ENCODE assay signal across 11 mouse cellular contexts in the genomic region with DNA sequence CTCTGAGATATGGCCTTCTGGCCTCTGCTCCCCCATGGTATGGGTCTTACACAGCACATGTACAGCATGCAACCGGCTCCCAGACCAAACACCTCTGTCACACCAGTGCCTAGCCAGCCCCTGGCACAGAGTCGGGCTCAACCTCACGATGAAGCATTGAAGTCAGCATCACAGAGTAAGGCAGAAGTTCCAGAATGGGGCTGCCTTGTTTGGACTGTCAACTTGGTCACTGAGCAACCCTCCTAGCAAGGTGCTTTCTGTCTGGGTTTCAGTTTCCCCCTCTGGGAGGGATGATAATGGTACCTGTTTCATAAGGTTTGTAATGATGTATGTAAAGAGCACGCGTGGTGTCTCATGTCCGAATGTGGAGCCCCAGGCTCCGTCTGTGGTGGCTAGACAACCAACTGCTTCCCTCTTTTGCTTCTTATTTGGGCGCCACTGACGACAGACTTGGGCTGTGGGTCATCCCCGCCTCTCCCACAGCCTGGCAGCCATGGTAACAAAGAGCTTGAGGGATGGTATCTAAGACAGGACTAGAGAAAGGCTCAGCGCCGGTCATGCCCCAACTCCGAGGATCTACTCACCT. TPM values are rescaled to one million over a fixed set of nuclear protein-coding genes. Genes with fewer than 3 reads are reported as not detected.
A peak's percentile ranks its signal among the peaks of the same experiment; 100 is the strongest.
DNase-seq lines count a peak whose midpoint lies in the region; ATAC-seq and TF ChIP-seq lines count a peak whose summit lies in the region.
"Had no signal": no experiment of that assay in that cellular context is flagged by ENCODE, and none has a peak within 500 bp of the region (broad histone marks: within the 10 kb centered on the region; RNA-seq: fewer than 3 reads in every experiment).

No protein-coding gene starts in this region.

- no peak for TF ChIP-seq POLR2A in CH12.LX (IDR thresholded peaks at IDR 0.05; ENCODE audit: low read depth, low read length)
- no peak for TF ChIP-seq POLR2A in thymus, adult 2 months (IDR thresholded peaks at IDR 0.05; ENCODE audit: control insufficient read depth, extremely low read depth, insufficient read depth, low read length, poor library complexity)

- TF ChIP-seq CTCF in CH12.LX (conservative IDR thresholded peaks at IDR 0.05 in 1 of 2, IDR thresholded peaks at IDR 0.05 in 1 of 2; ENCODE audit: low read depth in 2 of 2, low read length in 2 of 2) = no peak
- TF ChIP-seq CTCF in midbrain, postnatal 0 days (IDR thresholded peaks at IDR 0.05) = no peak
- TF ChIP-seq CTCF in thymus, adult 2 months (IDR thresholded peaks at IDR 0.05; ENCODE audit: borderline replicate concordance, control insufficient read depth, extremely low read depth, insufficient read depth, low read length, poor library complexity) = no peak

- H3K4me3 ChIP-seq in CH12.LX (replicated peaks in 1 of 3; ENCODE audit: low read depth in 2 of 3, low read length in 2 of 3, poor library complexity in 1 of 3) = peak overlapping the region in 2 of 3 experiments; percentile 5 to 60
- peak overlapping the region; percentile 73; the same call in 1 of the 2 replicates for H3K4me3 ChIP-seq in hindbrain, embryonic 13.5 days
- peak overlapping the region; percentile 81; the same call in 1 of the 2 replicates for H3K4me3 ChIP-seq in midbrain, postnatal 0 days (ENCODE audit: low read depth, low read length)
- no peak overlapping the region for H3K4me3 ChIP-seq in thymus, adult 2 months (ENCODE audit: control insufficient read depth, insufficient read depth, low read length)

- ATAC-seq in frontal cortex, adult (ENCODE audit: low TSS enrichment) = peak; percentile 8; the same call in 1 of the 2 replicates
- ATAC-seq in hindbrain, embryonic 13.5 days (ENCODE audit: low FRiP score) = no peak
- ATAC-seq in midbrain, postnatal 0 days (ENCODE audit: low FRiP score) = no peak

- 41% methylated on average over 13 of the region's 13 CpGs for WGBS in hindbrain, embryonic 13.5 days
- 43% methylated on average over 13 of the region's 13 CpGs for WGBS in midbrain, postnatal 0 days
- WGBS in thymus, adult 2 months = 37% methylated on average over 13 of the region's 13 CpGs

- H3K4me2 ChIP-seq in CH12.LX (ENCODE audit: insufficient read depth, low read depth, poor library complexity, severe bottlenecking) = peak overlapping the region; percentile 79
- peak overlapping the region; percentile 91 for H3K4me2 ChIP-seq in hindbrain, embryonic 13.5 days
- peak overlapping the region; percentile 96; the same call in 1 of the 2 replicates for H3K4me2 ChIP-seq in midbrain, postnatal 0 days (ENCODE audit: low read depth, low read length, poor library complexity, severe bottlenecking)

- DNase-seq in frontal cortex, adult 2 months (ENCODE audit: extremely low spot score in 1 of 2, low spot score in 1 of 2) = no peak
- peak; percentile 57 for DNase-seq in CH12.LX (ENCODE audit: extremely low read depth)
- no peak for DNase-seq in midbrain, postnatal 0 days (ENCODE audit: low spot score)
- DNase-seq in thymus, adult 2 months = no peak
- DNase-seq in spleen, postnatal 4 days (ENCODE audit: low spot score in 2 of 2) = no peak
- DNase-seq in adrenal gland, adult 18-20 months (ENCODE audit: low spot score in 2 of 2) = no peak
- DNase-seq: adrenal gland, postnatal 14 days; heart, postnatal 4 days; left cerebral cortex, postnatal 4 days had no signal

- H3K9ac ChIP-seq in CH12.LX (ENCODE audit: insufficient read depth, low read depth) = no peak overlapping the region
- no peak overlapping the region for H3K9ac ChIP-seq in hindbrain, embryonic 13.5 days
- 0 out of 2 replicates have a peak overlapping the region, but pooled peaks have one; percentile 79 for H3K9ac ChIP-seq in midbrain, postnatal 0 days (replicated peaks; ENCODE audit: low read length, poor library complexity, severe bottlenecking)

- peaks cover 8 to 53% of the 10 kb centered on the region in 2 experiments for H3K4me1 ChIP-seq in CH12.LX (ENCODE audit: control insufficient read depth in 1 of 2, insufficient read depth in 2 of 2)
- H3K4me1 ChIP-seq in hindbrain, embryonic 13.5 days (replicated peaks) = peaks cover 55% of the 10 kb centered on the region
- peaks cover 4% of the 10 kb centered on the region; the same call in 1 of the 2 replicates for H3K4me1 ChIP-seq in midbrain, postnatal 0 days (ENCODE audit: insufficient read depth, low read length)
- H3K4me1 ChIP-seq in thymus, adult 2 months (replicated peaks; ENCODE audit: control insufficient read depth, insufficient read depth, low read length) = peaks cover 24% of the 10 kb centered on the region

- dilution Hi-C loops in CH12.LX (cut with MboI; ENCODE audit: extremely low pct_ligation_motif_present, extremely low pct_unique_long_range_greater_than_20kb, low sequenced_read_pairs) = no loop called here

- peaks cover 62% of the 10 kb centered on the region for H3K27me3 ChIP-seq in CH12.LX (replicated peaks)
- peaks cover 37% of the 10 kb centered on the region for H3K27me3 ChIP-seq in hindbrain, embryonic 13.5 days
- H3K27me3 ChIP-seq in midbrain, postnatal 0 days (ENCODE audit: insufficient read depth, low read length) = no peaks in the 10 kb centered on the region
- H3K27me3 ChIP-seq in thymus, adult 2 months (ENCODE audit: control insufficient read depth, insufficient read depth, low read length) = no peaks in the 10 kb centered on the region; the same call in 1 of the 2 replicates

- H3K27ac ChIP-seq in CH12.LX (ENCODE audit: insufficient read depth, low read depth) = no peak overlapping the region
- H3K27ac ChIP-seq in hindbrain, embryonic 13.5 days = no peak overlapping the region
- no peak overlapping the region for H3K27ac ChIP-seq in midbrain, postnatal 0 days (ENCODE audit: low read depth, low read length)
- no peak overlapping the region for H3K27ac ChIP-seq in thymus, adult 2 months (ENCODE audit: control insufficient read depth, insufficient read depth, low read length)

- TF ChIP-seq EP300 in CH12.LX (IDR thresholded peaks at IDR 0.05; ENCODE audit: low read length) = no peak

- H3K9me3 ChIP-seq in CH12.LX (replicated peaks; ENCODE audit: low read length) = no peaks in the 10 kb centered on the region
- no peaks in the 10 kb centered on the region for H3K9me3 ChIP-seq in hindbrain, embryonic 13.5 days
- no peaks in the 10 kb centered on the region for H3K9me3 ChIP-seq in midbrain, postnatal 0 days (ENCODE audit: low read length)

- H3K79me2 ChIP-seq in CH12.LX (replicated peaks; ENCODE audit: control insufficient read depth, extremely low read depth, insufficient read depth, poor library complexity, severe bottlenecking) = no peaks in the 10 kb centered on the region

- TF ChIP-seq RAD21 in CH12.LX (IDR thresholded peaks at IDR 0.05; ENCODE audit: low read depth, low read length) = no peak

- in situ Hi-C loops in CH12.LX (cut with MboI; ENCODE audit: low pct_ligation_motif_present, low pct_unique_long_range_greater_than_20kb, low sequenced_read_pairs) = no loop called here

- peaks cover 0 to 3% of the 10 kb centered on the region in 2 experiments for H3K36me3 ChIP-seq in CH12.LX (replicated peaks in 1 of 2; ENCODE audit: control insufficient read depth in 1 of 2, insufficient read depth in 1 of 2, low read length in 1 of 2)
- H3K36me3 ChIP-seq in hindbrain, embryonic 13.5 days = no peaks in the 10 kb centered on the region
- H3K36me3 ChIP-seq in midbrain, postnatal 0 days (ENCODE audit: insufficient read depth, low read length) = no peaks in the 10 kb centered on the region
- no peaks in the 10 kb centered on the region for H3K36me3 ChIP-seq in thymus, adult 2 months (ENCODE audit: control insufficient read depth, insufficient read depth, low read length)

TF ChIP-seq in CH12.LX, 34 proteins besides CTCF, POLR2A, EP300 and RAD21 (continues in another document):
- no peak for TF ChIP-seq HCFC1 (IDR thresholded peaks at IDR 0.05; ENCODE audit: low read depth, low read length)
- no peak for TF ChIP-seq ZC3H11A (IDR thresholded peaks at IDR 0.05; ENCODE audit: low read depth, low read length)
- peak; percentile 72; the same call in 1 of the 2 replicates for TF ChIP-seq MEF2A (IDR thresholded peaks at IDR 0.05; ENCODE audit: borderline replicate concordance, low read depth, low read length)
- 0 out of 2 replicates have a peak, but pooled peaks have one; percentile 16 for TF ChIP-seq MAX (IDR thresholded peaks at IDR 0.05; ENCODE audit: low read length)
- no peak for TF ChIP-seq ZNF384 (IDR thresholded peaks at IDR 0.05; ENCODE audit: low read depth, low read length)
- no peak for TF ChIP-seq CHD1 (IDR thresholded peaks at IDR 0.05; ENCODE audit: low read depth, low read length)
- TF ChIP-seq TBP (conservative IDR thresholded peaks at IDR 0.05; ENCODE audit: low read depth, low read length) = no peak

RNA-seq across cellular contexts. Expression of a gene that starts 1.0 kb away (rescaled TPM):
- polyA plus RNA-seq in frontal cortex, adult 2 months (2012; rRNA removed) = 43.9 and 53.5 TPM in 2 replicates
- total RNA-seq in CH12.LX (2012; rRNA removed) (2.9 and 6.7 TPM in 2 replicates), CH12.LX (2014; rRNA removed) (1.4 and 2.3 TPM in 2 replicates)
- 2.4 TPM in 2 replicates for polyA plus RNA-seq in CH12.LX (2012; ENCODE audit: insufficient read length, low read depth)
- 1.7 and 1.8 TPM in 2 replicates for polyA plus RNA-seq in hindbrain, embryonic 13.5 days (2015; fragmentation: Nextera tagmentation; extraction: Ambion mirVana)
- 6.3 and 7.7 TPM in 2 replicates for total RNA-seq in midbrain, postnatal 0 days (2014; rRNA removed)
- 1.8 and 1.9 TPM in 2 replicates for polyA plus RNA-seq in midbrain, postnatal 0 days (2015; fragmentation: Nextera tagmentation; extraction: Ambion mirVana)
- polyA plus RNA-seq in thymus, adult 2 months (2012; rRNA removed) = 10.2 and 15.4 TPM in 2 replicates
- total RNA-seq in adrenal gland, adult 18-20 months (2021) = 10 to 100 TPM; 16.3 to 19.8 TPM

RNA-seq across cellular contexts. Expression of a gene that starts 31.1 kb away (rescaled TPM):
- 80.9 and 169 TPM in 2 replicates for polyA plus RNA-seq in frontal cortex, adult 2 months (2012; rRNA removed)
- 0.42 and 0.89 TPM in 2 replicates for total RNA-seq in CH12.LX (2012; rRNA removed)
- 0.57 and 0.60 TPM in 2 replicates for total RNA-seq in CH12.LX (2014; rRNA removed)
- 1.1 and 1.6 TPM in 2 replicates for polyA plus RNA-seq in CH12.LX (2012; ENCODE audit: insufficient read length, low read depth)
- polyA plus RNA-seq in hindbrain, embryonic 13.5 days (2015; fragmentation: Nextera tagmentation; extraction: Ambion mirVana) = 4.9 and 5.0 TPM in 2 replicates
- 6.9 and 7.7 TPM in 2 replicates for total RNA-seq in midbrain, postnatal 0 days (2014; rRNA removed)
- 6.9 and 7.0 TPM in 2 replicates for polyA plus RNA-seq in midbrain, postnatal 0 days (2015; fragmentation: Nextera tagmentation; extraction: Ambion mirVana)
- 164 TPM in 2 replicates for polyA plus RNA-seq in thymus, adult 2 months (2012; rRNA removed)
- 100 to 1,000 TPM; 275 to 349 TPM for total RNA-seq in adrenal gland, adult 18-20 months (2021)

RNA-seq across cellular contexts. Expression of a gene that starts 49.1 kb away (rescaled TPM):
- 68.4 and 68.6 TPM in 2 replicates for polyA plus RNA-seq in frontal cortex, adult 2 months (2012; rRNA removed)
- total RNA-seq in CH12.LX (2012; rRNA removed) (3.3 and 4.8 TPM in 2 replicates), CH12.LX (2014; rRNA removed) (2.6 and 2.9 TPM in 2 replicates)
- polyA plus RNA-seq in CH12.LX (2012; ENCODE audit: insufficient read length, low read depth) = 2.7 TPM in 2 replicates
- 19.6 and 20.5 TPM in 2 replicates for polyA plus RNA-seq in hindbrain, embryonic 13.5 days (2015; fragmentation: Nextera tagmentation; extraction: Ambion mirVana)
- total RNA-seq in midbrain, postnatal 0 days (2014; rRNA removed) = 77.8 and 86.8 TPM in 2 replicates
- polyA plus RNA-seq in midbrain, postnatal 0 days (2015; fragmentation: Nextera tagmentation; extraction: Ambion mirVana) = 15.2 and 15.8 TPM in 2 replicates
- polyA plus RNA-seq in thymus, adult 2 months (2012; rRNA removed) = 34.9 and 35.3 TPM in 2 replicates
- total RNA-seq in adrenal gland, adult 18-20 months (2021) = 1 to 10 TPM; 5.8 to 5.9 TPM

Comparison
In these comparisons a context has a peak if more than half of its experiments do, and no peak if none do; other contexts are left out.
1. RNA of a gene that starts 31.1 kb away (polyA plus RNA-seq): 164 TPM in thymus, adult 2 months and 80.9 to 169 TPM in frontal cortex, adult 2 months; 6.9 to 7.0 TPM in midbrain, postnatal 0 days, 4.9 to 5.0 TPM in hindbrain, embryonic 13.5 days and 1.1 to 1.6 TPM in CH12.LX; every median in the first group is over 10 times any median in the second.
2. Peak in every context shown above with its lines, with median percentiles within 50 percentile points of each other: H3K4me2 ChIP-seq.